Mouse (Mus musculus) heart, postnatal 0 days (tissue): ENCODE results near the gene Setdb1.
"Not testable (repeated sequence)": the region's sequence is repeated elsewhere in the genome, so short reads cannot be mapped to it uniquely, and the experiment has no call there.

Source experiments
- CTCF ChIP-seq: IDR thresholded peaks from 2 replicates; pipeline ENCODE4 v1.5.1; 2016; ENCODE audit warnings: antibody characterized with exemption, control low read depth, low read depth
- EP300 ChIP-seq: IDR thresholded peaks from 2 replicates; pipeline ENCODE4 v1.6.1; 2016; ENCODE audit warnings: antibody characterized with exemption, low read depth

GRCm38 (mm10) chr3:95355911-95356544, 974 bp downstream of the Setdb1 start:
- TF ChIP-seq EP300, CTCF: not testable (repeated sequence)
